Mouse (Mus musculus) lung, adult 2 months (tissue): ENCODE results near the gene Irak4.

Experiments used
- CTCF ChIP-seq: fragments of 200-500 bp; IDR thresholded peaks from 2 replicates; pipeline ENCODE4 v1.5.1; 2011; ENCODE audit warnings: mild to moderate bottlenecking, low read length, control low read depth; ENCODE audit not compliant: insufficient read depth
- POLR2A ChIP-seq: fragments of 200-500 bp; IDR thresholded peaks from 2 replicates; pipeline ENCODE4 v1.6.1; 2011; ENCODE audit warnings: low read depth, mild to moderate bottlenecking, control low read depth, low read length, borderline replicate concordance; ENCODE audit errors: extremely low read depth

- TF ChIP-seq CTCF (no peak), POLR2A (no peak)
Measured at GRCm38 (mm10) chr15:94558895-94559656, 15.6 kb downstream of the Irak4 start.
